Mouse (Mus musculus): Measurements from ENCODE around the gene Erp29. TPM values are rescaled to one million over a fixed set of nuclear protein-coding genes. Genes with fewer than 3 reads are reported as not detected.
A peak's percentile ranks its signal among the peaks of the same experiment; 100 is the strongest.
"Not testable (repeated sequence)": the region's sequence is repeated elsewhere in the genome, so short reads cannot be mapped to it uniquely, and the experiment has no call there.

Gene Erp29
- polyA plus RNA-seq (2016; fragmentation: Nextera tagmentation; extraction: Ambion mirVana) = 102 and 112 TPM in 2 replicates

DNA sequence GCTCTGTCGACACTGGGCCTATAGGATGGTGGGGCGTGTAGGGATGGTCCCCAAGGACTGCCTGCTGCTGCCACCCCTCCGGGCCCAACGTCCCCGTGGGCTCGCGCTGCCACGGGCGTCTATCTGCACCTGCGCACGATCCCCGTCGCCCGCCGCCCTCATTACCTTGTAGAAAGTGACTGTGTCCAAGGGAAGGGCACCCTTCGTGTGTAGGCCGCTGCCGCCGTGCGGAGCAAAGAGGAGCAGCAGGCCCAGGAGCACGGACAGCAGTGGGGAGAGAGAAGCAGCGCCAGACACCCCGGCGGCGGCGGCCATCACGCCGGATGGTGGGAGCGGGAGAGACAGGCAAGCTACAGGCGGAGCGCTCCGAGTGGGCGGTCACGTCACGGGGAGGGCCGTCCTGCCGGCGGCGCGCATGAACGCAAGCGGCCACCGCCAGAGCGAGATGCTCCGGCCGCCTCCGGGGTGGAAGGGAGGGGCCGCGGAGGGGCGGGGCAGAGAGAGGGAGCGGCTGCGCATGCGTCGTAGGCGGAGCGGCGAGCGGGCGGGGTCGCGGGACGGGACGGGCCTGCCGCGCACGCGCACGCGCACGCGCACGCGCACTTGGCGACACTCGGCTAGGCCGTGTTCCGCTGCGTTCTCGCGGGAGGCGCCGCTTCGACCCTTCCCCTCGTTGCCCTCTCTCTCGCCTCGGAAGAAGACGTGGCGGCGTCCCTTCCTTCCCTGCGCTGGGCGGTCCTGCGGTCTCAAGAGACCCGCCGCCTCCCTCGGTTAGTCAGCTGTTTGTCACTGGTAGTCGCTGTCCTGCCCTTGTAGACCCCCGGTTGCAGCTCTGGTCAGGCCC, at the start of gene Erp29:
Gene Erp29 (minus strand): TSS at position 481 of the 844 bp plus-strand sequence.
- peak within 1 kb of the TSS; percentile 95 for H3K27ac ChIP-seq
- DNase-seq (ENCODE audit: low spot score) = peak; percentile 99
- peak within 1 kb of the TSS; percentile 92 for H3K4me3 ChIP-seq
- H3K4me1 ChIP-seq = peaks cover 28% of the 10 kb centered on the region
- H3K27me3 ChIP-seq (ENCODE audit: low read depth, poor library complexity, severe bottlenecking) = no peaks in the 10 kb centered on the region
- WGBS = under 1% methylated on average over 93 of the region's 97 CpGs
- H3K36me3 ChIP-seq = peaks cover 29% of the 10 kb centered on the region
- H3K9me3 ChIP-seq (replicated peaks) = no peaks in the 10 kb centered on the region

DNA sequence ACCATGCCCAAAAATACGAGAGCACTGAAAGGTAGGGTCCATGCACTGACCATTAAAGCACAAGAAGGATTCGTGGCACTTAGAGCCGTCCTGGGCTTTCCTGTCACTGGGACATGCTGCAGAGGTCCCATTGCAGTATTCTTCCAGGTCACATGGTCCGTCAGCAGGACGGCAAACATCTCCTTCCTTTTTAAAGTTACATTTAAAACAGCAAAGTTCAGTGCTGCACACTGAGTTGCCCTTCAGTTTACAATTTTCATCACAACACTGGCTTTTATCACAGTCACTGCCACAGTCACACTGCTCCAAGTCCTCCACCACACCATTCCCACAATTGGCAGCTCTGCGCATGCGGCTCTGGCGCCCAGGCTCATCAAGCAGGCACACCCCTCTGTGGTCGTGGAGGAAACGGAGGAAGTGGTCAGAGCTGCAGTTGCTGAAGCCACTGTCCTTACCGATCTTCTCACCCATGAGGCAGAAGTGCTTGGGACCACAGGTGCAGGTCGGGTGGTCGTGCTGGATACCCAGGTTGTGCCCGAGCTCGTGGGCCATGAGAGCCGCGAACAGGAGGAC, 49.2 kb upstream of the Erp29 start:
- not testable (repeated sequence) for H3K4me1 ChIP-seq
- WGBS = 78% methylated on average over 11 of the region's 17 CpGs

DNA sequence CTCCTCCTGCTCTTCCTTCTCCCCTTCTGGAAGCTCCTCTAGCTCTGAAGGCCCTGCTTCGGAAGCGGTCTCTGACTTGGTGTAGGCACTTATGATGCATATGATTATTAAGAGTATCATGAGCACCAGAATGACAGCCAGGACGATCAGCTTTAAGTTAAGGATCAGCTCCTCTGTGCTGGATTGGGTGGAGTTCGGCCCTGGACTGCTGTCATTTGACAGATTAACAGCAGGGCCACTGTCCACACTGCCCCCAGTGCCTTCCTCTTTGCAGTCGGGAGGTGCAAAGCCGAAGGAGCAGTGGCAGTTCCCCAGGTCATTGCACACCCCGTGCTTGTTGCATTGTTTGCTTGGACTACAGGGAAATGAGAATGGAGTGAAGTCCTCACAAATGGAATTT, 48.4 kb upstream of the Erp29 start:
- no peaks in the 10 kb centered on the region for H3K9me3 ChIP-seq (replicated peaks)
- H3K4me3 ChIP-seq = no peak overlapping the region
- DNase-seq (ENCODE audit: low spot score) = no peak
- no peaks in the 10 kb centered on the region for H3K36me3 ChIP-seq
- H3K4me1 ChIP-seq = no peaks in the 10 kb centered on the region
- no peak overlapping the region for H3K27ac ChIP-seq
- no peaks in the 10 kb centered on the region for H3K27me3 ChIP-seq (ENCODE audit: low read depth, poor library complexity, severe bottlenecking)
- WGBS = 75% methylated on average over 7 of the region's 7 CpGs

More for the DNA sequence above, 49.2 kb upstream of the Erp29 start:
- DNase-seq (ENCODE audit: low spot score); H3K27ac ChIP-seq; H3K36me3 ChIP-seq; H3K27me3 ChIP-seq (ENCODE audit: low read depth, poor library complexity, severe bottlenecking); H3K4me3 ChIP-seq; H3K9me3 ChIP-seq (replicated peaks): not testable (repeated sequence)

DNA sequence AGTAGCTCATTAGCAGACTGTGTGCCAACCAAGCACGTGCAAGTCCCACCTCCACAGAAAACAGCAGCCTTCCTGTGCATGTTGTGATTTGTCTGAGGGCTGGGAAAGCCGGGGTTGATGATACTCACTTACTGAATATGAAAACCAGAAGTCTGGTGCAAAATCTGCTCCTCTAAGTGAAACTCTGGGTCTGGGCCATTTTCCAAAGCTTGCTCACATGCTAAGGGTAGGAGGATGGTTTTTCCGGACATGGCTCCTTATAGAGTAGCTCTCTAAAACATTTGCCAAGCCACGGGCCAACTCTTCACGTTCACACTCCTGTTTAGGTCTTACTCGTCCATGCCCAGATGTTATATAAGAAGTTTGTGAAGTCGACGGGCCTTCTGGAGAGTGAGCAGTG, 41.0 kb upstream of the Erp29 start:
- 81% methylated on average over 8 of the region's 8 CpGs for WGBS
- no peaks in the 10 kb centered on the region for H3K9me3 ChIP-seq (replicated peaks)
- DNase-seq (ENCODE audit: low spot score) = no peak
- no peak overlapping the region for H3K27ac ChIP-seq
- peaks cover 10% of the 10 kb centered on the region for H3K4me1 ChIP-seq
- H3K27me3 ChIP-seq (ENCODE audit: low read depth, poor library complexity, severe bottlenecking) = no peaks in the 10 kb centered on the region
- H3K36me3 ChIP-seq = no peaks in the 10 kb centered on the region
- H3K4me3 ChIP-seq = no peak overlapping the region

DNA sequence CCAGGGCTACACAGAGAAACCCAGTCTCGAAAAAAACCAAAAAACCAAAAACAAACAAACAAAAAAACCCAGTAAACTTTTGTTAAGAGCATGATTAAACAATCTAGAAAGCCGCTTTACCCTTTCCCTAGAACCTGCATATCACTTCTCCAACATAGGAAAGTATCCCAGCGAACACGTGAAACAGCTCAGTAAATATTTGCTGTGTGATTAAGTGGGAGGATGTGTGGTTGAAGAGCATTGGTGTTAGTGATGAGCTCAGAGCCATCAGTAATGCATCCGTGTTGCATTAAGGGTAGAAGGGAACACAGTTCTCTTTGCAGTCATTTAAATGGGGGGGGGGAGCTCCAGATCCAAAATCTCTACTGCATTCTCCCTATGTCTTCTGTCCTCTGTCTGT, 32.5 kb upstream of the Erp29 start:
- no peak overlapping the region for H3K27ac ChIP-seq
- 87% methylated on average over 5 of the region's 5 CpGs for WGBS
- no peaks in the 10 kb centered on the region for H3K36me3 ChIP-seq
- H3K4me3 ChIP-seq = no peak overlapping the region
- H3K4me1 ChIP-seq = no peaks in the 10 kb centered on the region
- DNase-seq (ENCODE audit: low spot score) = no peak
- H3K9me3 ChIP-seq (replicated peaks) = no peaks in the 10 kb centered on the region
- no peaks in the 10 kb centered on the region for H3K27me3 ChIP-seq (ENCODE audit: low read depth, poor library complexity, severe bottlenecking)

DNA sequence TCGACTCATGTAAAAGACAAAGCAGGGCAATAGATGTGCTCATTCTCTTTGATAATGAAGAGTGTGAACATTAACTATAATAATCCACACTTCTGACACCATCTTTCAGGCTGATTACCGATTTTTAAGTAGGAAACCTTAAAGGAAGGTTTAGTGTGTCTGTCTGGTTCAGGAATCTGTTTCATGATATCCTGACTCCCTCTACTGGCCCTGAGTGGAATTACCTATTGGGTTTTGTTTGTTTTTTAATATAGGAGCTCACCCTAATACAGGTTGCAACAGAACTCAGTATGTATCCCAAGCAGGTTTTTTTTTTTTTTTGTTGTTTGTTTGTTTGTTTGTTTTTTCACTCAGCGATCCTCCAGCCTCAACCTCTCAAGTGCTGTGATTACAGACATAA, 25.4 kb upstream of the Erp29 start:
- DNase-seq (ENCODE audit: low spot score) = no peak
- Histone ChIP-seq H3K4me1 (no peaks in the 10 kb centered on the region), H3K27ac (no peak overlapping the region), H3K9me3 (replicated peaks) (no peaks in the 10 kb centered on the region), H3K4me3 (no peak overlapping the region), H3K27me3 (ENCODE audit: low read depth, poor library complexity, severe bottlenecking) (no peaks in the 10 kb centered on the region), H3K36me3 (no peaks in the 10 kb centered on the region)
- WGBS = 42% methylated on average over 3 of the region's 3 CpGs

DNA sequence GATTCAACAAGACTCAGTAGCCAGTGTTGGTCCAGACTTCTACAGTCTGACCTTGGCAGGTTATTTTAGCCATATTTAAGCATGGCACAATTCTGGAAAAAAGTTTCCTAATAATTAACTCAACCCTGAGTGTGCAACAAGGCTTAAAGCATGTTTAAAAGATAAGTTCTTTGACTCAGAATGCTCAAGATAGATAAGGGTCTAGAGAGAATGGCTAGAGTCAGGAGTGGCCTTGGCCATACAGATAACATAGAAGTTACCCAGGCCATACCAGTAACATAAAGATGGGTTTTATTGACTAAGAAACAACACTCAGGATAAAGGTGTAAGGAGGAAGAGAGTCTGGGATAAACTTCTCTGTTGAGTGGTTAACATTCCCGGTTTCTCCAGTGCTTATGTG, 23.7 kb upstream of the Erp29 start:
- no peaks in the 10 kb centered on the region for H3K9me3 ChIP-seq (replicated peaks)
- H3K36me3 ChIP-seq = no peaks in the 10 kb centered on the region
- H3K27me3 ChIP-seq (ENCODE audit: low read depth, poor library complexity, severe bottlenecking) = no peaks in the 10 kb centered on the region
- no peak overlapping the region for H3K27ac ChIP-seq
- no peak for DNase-seq (ENCODE audit: low spot score)
- WGBS = 93% methylated on average over 1 of the region's 1 CpGs
- H3K4me3 ChIP-seq = no peak overlapping the region
- no peaks in the 10 kb centered on the region for H3K4me1 ChIP-seq

DNA sequence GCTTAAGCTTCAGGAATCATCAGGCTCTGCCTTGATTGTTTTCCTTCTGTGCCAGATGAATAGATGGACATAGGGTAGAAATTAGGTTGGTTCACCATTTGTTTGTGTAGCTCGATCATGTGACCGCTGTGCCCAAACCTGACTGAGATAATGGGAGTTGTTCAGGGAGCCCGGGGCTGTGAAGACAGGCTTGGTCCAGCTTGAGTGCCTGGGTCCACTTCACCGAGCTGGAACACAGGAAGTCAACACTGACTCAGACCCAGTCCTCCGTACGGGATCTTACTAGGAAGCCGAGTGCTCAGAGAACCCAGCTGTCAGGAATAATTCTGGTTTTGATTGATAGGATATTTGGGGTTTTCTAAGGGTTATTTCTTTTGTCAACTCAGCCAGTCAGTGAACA, 22.3 kb upstream of the Erp29 start:
- 91% methylated on average over 7 of the region's 7 CpGs for WGBS
- DNase-seq (ENCODE audit: low spot score) = no peak
- H3K27ac ChIP-seq = no peak overlapping the region
- H3K27me3 ChIP-seq (ENCODE audit: low read depth, poor library complexity, severe bottlenecking) = no peaks in the 10 kb centered on the region
- no peaks in the 10 kb centered on the region for H3K36me3 ChIP-seq
- H3K9me3 ChIP-seq (replicated peaks) = no peaks in the 10 kb centered on the region
- H3K4me3 ChIP-seq = no peak overlapping the region
- no peaks in the 10 kb centered on the region for H3K4me1 ChIP-seq

DNA sequence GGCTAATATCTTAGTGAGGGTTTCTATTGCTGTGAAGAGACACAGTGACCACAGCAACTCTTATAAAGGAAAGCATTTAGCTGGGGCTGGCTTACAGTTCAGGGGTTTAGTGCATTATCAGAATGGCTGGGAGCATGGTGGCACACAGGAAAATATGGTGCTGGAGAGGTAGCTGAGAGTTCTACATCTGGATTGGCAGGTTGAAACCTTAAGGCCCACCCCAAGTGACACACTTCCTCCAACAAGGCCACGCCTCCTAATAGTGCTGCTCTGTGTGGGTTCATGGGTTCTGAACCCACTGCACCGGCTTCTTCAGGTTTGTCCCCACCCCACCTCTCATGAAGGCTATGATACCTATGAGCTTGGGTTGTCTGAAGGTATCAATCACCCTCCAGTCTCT, 20.1 kb upstream of the Erp29 start:
- DNase-seq (ENCODE audit: low spot score) = no peak
- Histone ChIP-seq H3K27ac (no peak overlapping the region), H3K27me3 (ENCODE audit: low read depth, poor library complexity, severe bottlenecking) (no peaks in the 10 kb centered on the region), H3K9me3 (replicated peaks) (no peaks in the 10 kb centered on the region), H3K4me1 (no peaks in the 10 kb centered on the region), H3K4me3 (no peak overlapping the region), H3K36me3 (no peaks in the 10 kb centered on the region)
- 86% methylated on average over 2 of the region's 2 CpGs for WGBS

DNA sequence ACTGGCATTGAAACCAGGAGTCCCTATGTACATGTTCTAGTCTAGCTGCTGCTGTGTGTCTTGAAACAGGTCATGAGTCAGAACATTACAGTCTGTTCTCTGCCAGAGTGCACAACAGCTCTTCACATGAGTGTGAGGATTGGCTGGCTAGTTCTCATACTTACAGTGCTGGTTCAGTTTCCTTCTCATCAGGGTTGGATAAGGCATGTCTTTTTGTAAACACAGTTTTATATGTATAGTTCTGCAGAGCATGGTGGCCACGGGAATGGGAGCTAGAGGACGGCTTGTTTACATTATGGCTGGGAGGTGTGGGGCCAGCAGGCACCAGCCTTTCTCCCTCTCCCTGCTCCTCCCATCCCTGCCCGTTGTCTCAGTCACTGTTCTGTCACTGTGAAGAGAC, 17.3 kb upstream of the Erp29 start:
- Histone ChIP-seq H3K36me3 (no peaks in the 10 kb centered on the region), H3K27ac (no peak overlapping the region), H3K9me3 (replicated peaks) (no peaks in the 10 kb centered on the region), H3K27me3 (ENCODE audit: low read depth, poor library complexity, severe bottlenecking) (no peaks in the 10 kb centered on the region), H3K4me3 (no peak overlapping the region), H3K4me1 (no peaks in the 10 kb centered on the region)
- 26% methylated on average over 3 of the region's 3 CpGs for WGBS
- DNase-seq (ENCODE audit: low spot score) = no peak

DNA sequence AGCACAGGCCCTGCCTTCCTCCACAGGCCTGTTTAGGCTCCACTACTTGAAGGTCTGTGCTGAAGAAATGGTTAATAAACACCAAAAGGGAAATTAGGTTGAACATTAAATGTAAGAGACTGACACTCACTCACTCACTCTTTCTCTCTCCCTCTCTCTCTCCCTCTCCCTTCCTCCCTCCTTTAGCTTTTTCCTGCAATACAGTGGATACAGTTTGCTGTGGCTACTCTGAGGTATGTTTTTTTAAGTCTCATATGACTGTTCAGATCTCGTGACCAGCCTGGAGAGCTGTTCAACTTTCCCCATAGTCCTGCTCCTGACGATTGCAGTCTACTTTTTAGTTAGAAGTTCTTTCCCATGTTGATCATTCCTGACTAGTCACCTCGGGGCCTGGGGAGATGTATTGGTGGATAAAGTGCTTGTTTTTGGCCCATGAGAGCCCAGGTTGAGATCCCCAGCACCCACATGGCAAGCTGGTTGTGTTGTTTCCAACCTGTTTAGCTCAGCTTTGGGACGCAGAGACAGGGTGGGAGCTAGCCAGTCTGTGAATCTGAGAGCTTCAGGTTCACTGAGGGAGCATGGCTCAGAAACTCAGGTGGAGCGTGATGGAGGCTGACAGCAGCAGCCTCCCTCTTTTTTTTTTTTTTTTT, 11.4 kb upstream of the Erp29 start:
- WGBS = 75% methylated on average over 5 of the region's 5 CpGs
- Histone ChIP-seq H3K36me3 (no peaks in the 10 kb centered on the region), H3K4me3 (no peak overlapping the region)

DNA sequence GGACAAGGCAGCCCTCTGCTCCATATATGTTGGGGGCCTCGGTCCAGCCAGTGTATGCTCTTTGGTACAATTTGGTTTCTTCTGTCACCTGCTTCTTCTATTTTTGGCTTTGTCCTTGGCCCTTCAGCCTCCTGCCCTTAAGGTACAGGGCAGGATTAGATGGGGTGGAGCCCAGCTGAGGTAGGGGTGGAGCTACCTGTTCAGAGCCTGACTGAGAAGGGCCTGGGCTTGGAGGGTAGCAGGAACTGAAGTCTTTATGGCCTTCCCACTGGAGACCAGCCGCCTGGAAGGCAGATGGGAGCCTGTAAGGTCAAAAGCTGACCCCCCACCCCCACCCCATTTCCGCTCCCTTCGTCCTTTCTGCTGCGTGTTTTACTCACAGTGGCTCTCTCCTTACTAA, 10.7 kb upstream of the Erp29 start:
- Histone ChIP-seq H3K27ac (no peak overlapping the region), H3K4me3 (no peak overlapping the region), H3K4me1 (peaks cover 13% of the 10 kb centered on the region), H3K36me3 (no peaks in the 10 kb centered on the region), H3K9me3 (replicated peaks) (no peaks in the 10 kb centered on the region), H3K27me3 (ENCODE audit: low read depth, poor library complexity, severe bottlenecking) (no peaks in the 10 kb centered on the region)
- DNase-seq (ENCODE audit: low spot score) = no peak
- 44% methylated on average over 5 of the region's 5 CpGs for WGBS

More for the DNA sequence above, 11.4 kb upstream of the Erp29 start:
- H3K27ac ChIP-seq = no peak overlapping the region
- H3K9me3 ChIP-seq (replicated peaks) = no peaks in the 10 kb centered on the region
- DNase-seq (ENCODE audit: low spot score) = no peak
- H3K27me3 ChIP-seq (ENCODE audit: low read depth, poor library complexity, severe bottlenecking) = no peaks in the 10 kb centered on the region
- peaks cover 13% of the 10 kb centered on the region for H3K4me1 ChIP-seq

DNA sequence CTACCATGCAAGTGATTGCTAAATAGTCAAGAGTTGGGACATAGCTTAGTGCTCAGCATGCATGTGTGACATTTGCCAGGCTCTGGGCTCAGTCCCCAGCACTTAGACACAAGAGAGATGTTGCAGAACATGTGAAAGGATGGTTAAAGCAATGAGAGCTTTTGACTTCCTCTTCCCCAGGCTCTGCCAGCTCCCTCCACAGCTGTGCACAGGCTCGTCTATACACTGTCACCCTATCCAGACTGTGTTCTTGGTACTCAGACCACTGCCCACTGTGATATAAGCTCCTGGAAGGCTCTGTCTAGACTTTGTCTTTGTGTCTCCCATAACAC, 9.8 kb upstream of the Erp29 start:
- no peaks in the 10 kb centered on the region for H3K27me3 ChIP-seq (ENCODE audit: low read depth, poor library complexity, severe bottlenecking)
- H3K36me3 ChIP-seq = no peaks in the 10 kb centered on the region
- peaks cover 13% of the 10 kb centered on the region for H3K4me1 ChIP-seq
- H3K9me3 ChIP-seq (replicated peaks) = no peaks in the 10 kb centered on the region
- WGBS = 41% methylated on average over 1 of the region's 1 CpGs
- H3K27ac ChIP-seq = no peak overlapping the region
- no peak overlapping the region for H3K4me3 ChIP-seq
- no peak for DNase-seq (ENCODE audit: low spot score)
